Mouse (Mus musculus) embryonic facial prominence, embryonic 15.5 days (tissue): ENCODE data around the gene Smg6. TPM values are rescaled to one million over a fixed set of nuclear protein-coding genes. Genes with fewer than 3 reads are reported as not detected.
A peak's percentile ranks its signal among the peaks of the same experiment; 100 is the strongest.

Experiments
- ATAC-seq: fragments of 200-750 bp; cut with Nextera tagmentation; 2 replicates; pipeline ENCODE4 v1.8.0; 2017; ENCODE audit warnings: low read depth, moderate TSS enrichment; ENCODE audit not compliant: insufficient number of reproducible peaks, low FRiP score, low TSS enrichment
- H3K27ac ChIP-seq: fragments of 300-500 bp; sonication (generic); replicated peaks from 2 replicates; pipeline ENCODE4 v1.5.1; 2015; ENCODE audit warnings: mild to moderate bottlenecking, inconsistent platforms
- H3K27me3 ChIP-seq: fragments of 300-500 bp; sonication (generic); 2 replicates; pipeline ENCODE4 v1.6.1; 2015; ENCODE audit warnings: inconsistent platforms
- H3K36me3 ChIP-seq: fragments of 300-500 bp; sonication (generic); 2 replicates; pipeline ENCODE4 v1.6.1; 2015; ENCODE audit warnings: mild to moderate bottlenecking, inconsistent platforms
- H3K4me1 ChIP-seq: fragments of 300-500 bp; sonication (generic); 2 replicates; pipeline ENCODE4 v1.6.1; 2015; ENCODE audit warnings: inconsistent platforms
- H3K4me2 ChIP-seq: fragments of 300-500 bp; sonication (generic); replicated peaks from 2 replicates; pipeline ENCODE4 v1.6.1; 2015; ENCODE audit warnings: mild to moderate bottlenecking, inconsistent platforms
- H3K4me3 ChIP-seq: fragments of 300-500 bp; sonication (generic); replicated peaks from 2 replicates; pipeline ENCODE4 v1.5.1; 2015; ENCODE audit warnings: mild to moderate bottlenecking, inconsistent platforms
- H3K9ac ChIP-seq: fragments of 300-500 bp; sonication (generic); 2 replicates; pipeline ENCODE4 v1.6.1; 2015; ENCODE audit warnings: inconsistent platforms
- H3K9me3 ChIP-seq: fragments of 300-500 bp; sonication (generic); replicated peaks from 2 replicates; pipeline ENCODE4 v1.6.1; 2016; ENCODE audit warnings: inconsistent platforms
- WGBS: fragments of 180-500 bp; shearing (Covaris S2); methylation state at CpG from one replicate; pipeline ENCODE4 v1.1.7; 2015; 5-methylcytosine and 5-hydroxymethylcytosine counted together
- polyA plus RNA-seq: library from polyadenylated mRNA; unstranded; fragments of >200 nt; fragmentation: Nextera tagmentation; extraction: Ambion mirVana; gene quantifications from 2 replicates; pipeline ENCODE4 v1.2.1, GENCODE M21; 2015

Smg6 gene
- polyA plus RNA-seq, 1 experiment from 2014 or later, result 18.1 TPM

DNA sequence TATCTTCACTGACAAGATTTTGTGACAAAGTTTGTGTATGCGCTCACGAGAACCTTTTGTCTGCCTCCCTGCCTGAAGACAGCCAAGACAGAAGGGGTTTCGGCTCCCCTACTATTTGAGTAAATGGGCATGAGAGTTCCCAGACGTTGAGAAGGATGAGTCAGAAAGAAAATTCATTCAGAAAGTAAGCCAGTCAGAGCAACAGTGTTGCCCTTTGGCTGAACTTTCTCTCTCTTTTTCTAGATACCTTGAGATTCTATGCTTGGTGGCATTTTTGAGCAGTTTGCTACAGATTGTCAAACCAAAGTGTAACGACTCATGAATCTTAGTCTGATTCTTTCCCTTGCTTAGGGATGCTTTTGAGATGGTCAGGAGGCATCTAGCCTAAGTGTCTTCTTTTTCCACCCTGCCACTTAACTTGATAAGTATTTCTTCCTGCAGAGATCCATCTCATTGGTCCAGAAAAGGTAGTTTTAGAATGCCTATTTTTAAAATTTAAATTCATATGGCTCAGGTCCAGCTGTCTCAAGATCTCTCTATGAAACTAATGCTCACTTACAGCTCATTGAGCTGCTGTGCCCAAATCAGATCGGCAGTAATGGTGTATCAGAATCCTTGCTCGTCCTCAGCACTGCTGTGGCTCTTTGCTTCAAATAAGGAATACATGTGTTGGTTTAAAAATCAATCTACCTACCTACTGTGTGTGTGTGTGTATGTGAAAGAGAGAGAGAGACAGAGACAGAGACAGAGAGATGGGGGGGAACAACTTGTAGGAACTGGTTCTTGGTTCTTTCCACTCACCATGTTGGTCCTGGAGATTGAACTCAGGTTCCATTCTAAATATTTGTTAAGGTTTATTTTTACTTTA is 47.9 kb downstream of the Smg6 start:
- Histone ChIP-seq H3K9ac (no peak overlapping the region), H3K27me3 (no peaks in the 10 kb centered on the region), H3K4me1 (no peaks in the 10 kb centered on the region), H3K36me3 (peaks cover 7% of the 10 kb centered on the region; the same call in 1 of the 2 replicates), H3K4me3 (no peak overlapping the region), H3K9me3 (no peaks in the 10 kb centered on the region), H3K4me2 (no peak overlapping the region), H3K27ac (no peak overlapping the region)
- no peak for ATAC-seq
- WGBS, result 71% methylated on average over 7 of the region's 7 CpGs

DNA sequence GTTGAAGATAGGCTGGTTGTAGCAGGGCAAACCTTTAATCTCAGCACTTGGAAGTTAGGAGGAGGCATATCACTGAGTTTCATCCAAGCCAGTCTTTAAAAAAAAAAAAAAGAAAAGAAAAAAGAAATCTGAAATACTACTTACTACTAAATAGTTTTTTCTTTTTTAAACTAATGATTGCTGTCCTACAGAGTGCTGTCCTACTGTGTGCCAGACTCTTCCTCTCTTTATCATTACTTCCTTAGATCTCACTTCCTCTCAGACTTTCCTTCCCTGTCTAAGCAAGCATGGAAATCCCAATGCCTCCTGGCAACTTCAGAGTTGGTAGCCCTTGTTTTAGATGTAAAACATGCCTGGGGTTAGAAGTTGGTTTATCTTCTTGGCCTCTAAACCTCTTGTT is 49.0 kb downstream of the Smg6 start:
- no peak for ATAC-seq
- Histone ChIP-seq H3K4me1 (no peaks in the 10 kb centered on the region), H3K27me3 (no peaks in the 10 kb centered on the region), H3K9me3 (no peaks in the 10 kb centered on the region), H3K27ac (no peak overlapping the region), H3K4me3 (no peak overlapping the region), H3K36me3 (peaks cover 7% of the 10 kb centered on the region; the same call in 1 of the 2 replicates), H3K9ac (no peak overlapping the region), H3K4me2 (no peak overlapping the region)

- 79% methylated on average over 3 of the region's 3 CpGs for WGBS
- H3K4me2 ChIP-seq, result no peak overlapping the region
- H3K9me3 ChIP-seq, result no peaks in the 10 kb centered on the region
- H3K4me3 ChIP-seq, result no peak overlapping the region
- H3K27ac ChIP-seq, result no peak overlapping the region
- no peaks in the 10 kb centered on the region for H3K4me1 ChIP-seq
- no peak for ATAC-seq
- H3K9ac ChIP-seq, result no peak overlapping the region
- peaks cover 4% of the 10 kb centered on the region for H3K36me3 ChIP-seq
- no peaks in the 10 kb centered on the region for H3K27me3 ChIP-seq
Measured at GRCm38 (mm10) chr11:74976835-74977687, 51.4 kb downstream of the Smg6 start.

DNA sequence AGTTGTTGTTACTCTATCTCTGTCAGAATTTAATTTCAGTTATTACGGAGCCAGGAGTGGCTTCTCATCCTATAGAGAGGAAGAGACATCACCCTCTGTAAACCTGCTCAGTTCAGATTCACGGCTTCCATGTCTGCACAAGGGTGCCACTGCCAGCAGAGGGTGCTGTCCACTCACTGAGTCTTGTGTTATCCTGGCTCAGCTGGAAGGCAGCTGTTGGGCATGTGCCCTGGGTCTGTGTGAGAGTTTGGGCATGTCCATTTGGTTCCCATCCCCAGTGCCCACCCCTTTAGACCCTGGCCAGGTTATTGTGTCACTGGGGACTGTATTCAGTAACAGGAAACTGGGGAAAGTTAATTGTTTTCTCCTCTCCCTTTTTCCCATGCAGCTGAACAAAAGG is 55.8 kb downstream of the Smg6 start:
- 36% methylated on average over 2 of the region's 2 CpGs for WGBS

GRCm38 (mm10) chr11:74982241-74982640 is 56.6 kb downstream of the Smg6 start:
- H3K4me1 ChIP-seq, result no peaks in the 10 kb centered on the region
- ATAC-seq, result no peak
- H3K27ac ChIP-seq, result no peak overlapping the region

More for the DNA sequence above, 55.8 kb downstream of the Smg6 start:
- peak; percentile 82 for ATAC-seq
- H3K9me3 ChIP-seq, result no peaks in the 10 kb centered on the region
- no peak overlapping the region for H3K9ac ChIP-seq
- H3K4me1 ChIP-seq, result no peaks in the 10 kb centered on the region
- peaks cover 4% of the 10 kb centered on the region for H3K36me3 ChIP-seq
- no peak overlapping the region for H3K4me2 ChIP-seq
- no peak overlapping the region for H3K27ac ChIP-seq
- no peak overlapping the region for H3K4me3 ChIP-seq
- H3K27me3 ChIP-seq, result no peaks in the 10 kb centered on the region

DNA sequence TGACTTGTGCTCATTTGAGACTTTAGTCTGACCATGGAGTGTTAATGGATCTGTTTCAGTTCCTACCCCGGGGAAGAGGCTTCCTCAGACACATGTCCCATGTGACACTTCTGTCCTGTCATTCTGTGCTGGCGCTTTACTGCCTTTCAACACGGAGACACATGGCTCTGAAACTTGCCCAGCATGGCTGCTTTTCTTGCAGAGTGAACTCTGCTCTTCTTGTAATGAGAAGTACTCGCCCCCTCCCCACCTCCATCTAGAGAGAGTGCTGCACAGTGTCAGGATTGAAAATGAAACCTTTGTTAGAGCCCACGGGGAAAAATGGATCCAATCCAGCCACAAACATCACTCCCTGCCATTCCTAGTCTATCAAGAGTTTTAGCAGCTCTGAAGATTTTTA is 62.5 kb downstream of the Smg6 start:
- no peaks in the 10 kb centered on the region for H3K9me3 ChIP-seq
- 30% methylated on average over 5 of the region's 5 CpGs for WGBS
- H3K9ac ChIP-seq, result no peak overlapping the region
- H3K27me3 ChIP-seq, result no peaks in the 10 kb centered on the region
- no peak overlapping the region for H3K4me2 ChIP-seq
- H3K36me3 ChIP-seq, result peaks cover 7% of the 10 kb centered on the region
- no peak for ATAC-seq
- no peak overlapping the region for H3K4me3 ChIP-seq
- peaks cover 37% of the 10 kb centered on the region for H3K4me1 ChIP-seq
- peak overlapping the region; percentile 74; the same call in 1 of the 2 replicates for H3K27ac ChIP-seq

More at GRCm38 (mm10) chr11:74982241-74982640, 56.6 kb downstream of the Smg6 start:
- no peaks in the 10 kb centered on the region for H3K27me3 ChIP-seq
- no peak overlapping the region for H3K9ac ChIP-seq
- H3K9me3 ChIP-seq, result no peaks in the 10 kb centered on the region
- no peak overlapping the region for H3K4me2 ChIP-seq
- no peak overlapping the region for H3K4me3 ChIP-seq
- peaks cover 4% of the 10 kb centered on the region for H3K36me3 ChIP-seq

DNA sequence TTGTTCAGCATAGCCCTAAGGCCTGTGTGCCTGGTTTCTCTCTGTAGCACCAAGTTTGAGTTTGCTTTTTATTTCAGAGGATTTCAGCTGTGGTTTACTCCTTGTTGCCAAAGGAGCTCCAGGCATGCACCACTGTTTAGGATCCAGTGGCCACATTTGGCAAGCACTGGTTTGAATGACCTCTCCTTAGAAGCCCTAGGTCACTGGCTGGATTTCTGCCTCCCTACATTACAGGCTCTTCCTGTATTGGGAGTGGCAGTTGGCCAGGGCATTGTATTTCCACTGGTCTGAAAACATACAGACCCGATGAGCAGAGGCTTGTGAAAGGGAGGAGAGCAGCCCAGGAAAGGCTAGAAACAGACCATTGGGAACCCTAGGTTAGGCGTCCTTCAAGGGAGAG is 63.4 kb downstream of the Smg6 start:
- H3K9me3 ChIP-seq, result no peaks in the 10 kb centered on the region
- H3K27ac ChIP-seq, result peak overlapping the region; percentile 74
- peaks cover 7% of the 10 kb centered on the region for H3K36me3 ChIP-seq
- peaks cover 37% of the 10 kb centered on the region for H3K4me1 ChIP-seq
- H3K4me2 ChIP-seq, result no peak overlapping the region
- ATAC-seq, result no peak
- no peak overlapping the region for H3K4me3 ChIP-seq
- WGBS, result 56% methylated on average over 2 of the region's 2 CpGs
- H3K27me3 ChIP-seq, result no peaks in the 10 kb centered on the region
- no peak overlapping the region for H3K9ac ChIP-seq

DNA sequence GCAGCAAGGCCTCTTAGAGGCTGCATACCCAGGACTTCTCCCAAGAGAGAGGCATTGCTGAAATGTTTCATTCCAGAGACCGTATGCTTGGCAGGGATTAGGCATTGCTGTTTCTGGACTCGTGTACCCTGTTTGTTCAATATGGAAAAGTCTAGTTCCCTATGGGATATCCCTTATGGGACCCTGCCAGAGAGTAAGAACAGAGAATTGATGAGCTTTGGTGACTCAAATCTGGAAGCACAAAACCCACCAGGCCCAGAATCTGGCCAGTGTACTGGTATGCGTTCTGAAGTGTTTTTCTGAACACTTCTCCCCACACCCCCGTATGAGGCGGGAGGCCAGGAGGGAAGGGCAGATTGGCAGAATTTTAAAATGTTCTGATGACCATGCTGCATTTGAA is 64.9 kb downstream of the Smg6 start:
- WGBS, result 58% methylated on average over 5 of the region's 5 CpGs
- ATAC-seq, result no peak
- peaks cover 7% of the 10 kb centered on the region for H3K36me3 ChIP-seq

DNA sequence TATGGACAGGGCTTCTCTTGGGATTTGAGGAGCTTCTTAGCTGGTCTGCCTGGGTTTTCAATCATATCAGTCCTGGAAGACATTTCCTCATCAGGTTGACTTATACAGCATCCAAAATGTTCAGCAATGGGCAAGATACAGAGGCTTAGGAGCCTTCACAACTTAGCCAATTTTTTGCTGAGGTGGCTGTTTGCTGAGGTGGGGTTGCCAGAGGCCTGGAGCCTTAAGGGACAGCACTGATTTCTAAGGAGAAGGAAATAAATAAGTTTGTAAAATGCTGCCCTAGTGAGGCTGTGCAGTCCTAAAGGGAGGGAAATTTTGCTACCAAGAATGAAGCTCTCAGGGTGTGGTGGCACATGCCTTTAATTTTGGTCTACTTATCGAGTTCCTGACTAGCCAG is 65.7 kb downstream of the Smg6 start:
- WGBS, result 59% methylated on average over 1 of the region's 1 CpGs
- H3K9me3 ChIP-seq, result no peaks in the 10 kb centered on the region
- H3K9ac ChIP-seq, result no peak overlapping the region
- H3K36me3 ChIP-seq, result peaks cover 7% of the 10 kb centered on the region
- peaks cover 37% of the 10 kb centered on the region for H3K4me1 ChIP-seq
- no peak overlapping the region for H3K4me3 ChIP-seq
- ATAC-seq, result no peak
- peak overlapping the region; percentile 55 for H3K27ac ChIP-seq
- no peaks in the 10 kb centered on the region for H3K27me3 ChIP-seq
- H3K4me2 ChIP-seq, result no peak overlapping the region

More for the DNA sequence above, 64.9 kb downstream of the Smg6 start:
- Histone ChIP-seq H3K27me3 (no peaks in the 10 kb centered on the region), H3K4me3 (no peak overlapping the region), H3K4me2 (no peak overlapping the region), H3K27ac (peak overlapping the region; percentile 55), H3K4me1 (peaks cover 37% of the 10 kb centered on the region), H3K9ac (no peak overlapping the region), H3K9me3 (no peaks in the 10 kb centered on the region)

GRCm38 (mm10) chr11:74992427-74992987 is 66.9 kb downstream of the Smg6 start:
- H3K4me1 ChIP-seq, result peaks cover 37% of the 10 kb centered on the region
- H3K9me3 ChIP-seq, result no peaks in the 10 kb centered on the region
- H3K4me2 ChIP-seq, result no peak overlapping the region
- no peak for ATAC-seq
- H3K9ac ChIP-seq, result no peak overlapping the region
- H3K4me3 ChIP-seq, result no peak overlapping the region
- peaks cover 7% of the 10 kb centered on the region for H3K36me3 ChIP-seq
- no peak overlapping the region for H3K27ac ChIP-seq
- no peaks in the 10 kb centered on the region for H3K27me3 ChIP-seq
- WGBS, result 76% methylated on average over 9 of the region's 9 CpGs

DNA sequence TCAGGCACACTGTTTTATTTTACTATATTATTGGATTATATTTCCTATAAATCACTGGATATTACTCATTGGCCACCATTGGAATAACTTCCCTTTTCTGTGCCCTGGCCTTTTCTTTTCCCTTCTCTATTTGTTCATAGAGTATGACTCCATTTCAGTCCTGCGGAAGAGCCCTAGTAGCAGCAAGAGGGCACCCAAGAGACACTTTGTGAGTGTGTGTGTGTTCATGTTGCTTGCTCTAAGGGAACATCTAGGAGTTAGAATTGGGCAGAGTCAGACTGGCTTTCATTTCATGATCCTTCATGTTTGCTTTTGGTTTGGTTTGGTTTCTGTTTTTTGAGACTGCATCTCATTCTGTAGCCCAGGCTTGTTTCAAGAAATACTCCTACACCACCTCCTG is 68.5 kb downstream of the Smg6 start:
- H3K4me3 ChIP-seq, result no peak overlapping the region
- WGBS, result 76% methylated on average over 1 of the region's 1 CpGs
- no peak for ATAC-seq

More for the DNA sequence above, 68.5 kb downstream of the Smg6 start:
- H3K9me3 ChIP-seq, result no peaks in the 10 kb centered on the region
- H3K27ac ChIP-seq, result no peak overlapping the region
- H3K36me3 ChIP-seq, result peaks cover 12% of the 10 kb centered on the region
- no peak overlapping the region for H3K9ac ChIP-seq
- no peak overlapping the region for H3K4me2 ChIP-seq
- peaks cover 22% of the 10 kb centered on the region for H3K4me1 ChIP-seq
- H3K27me3 ChIP-seq, result no peaks in the 10 kb centered on the region
